Mouse (Mus musculus) stomach, postnatal 0 days (tissue): ENCODE results near the gene Otulinl. TPM values are rescaled to one million over a fixed set of nuclear protein-coding genes. Genes with fewer than 3 reads are reported as not detected.

ENCODE experiments used
- ATAC-seq: fragments of 200-750 bp; cut with Nextera tagmentation; 2 replicates; pipeline ENCODE4 v1.8.0; 2017; ENCODE audit not compliant: low FRiP score, low TSS enrichment
- DNase-seq: peaks from one replicate; pipeline ENCODE4 v3.0.0-alpha.2; 2016; ENCODE audit warnings: low spot score
- H3K27ac ChIP-seq: fragments of 300-500 bp; sonication (generic); replicated peaks from 2 replicates; pipeline ENCODE4 v1.5.1; 2014; ENCODE audit warnings: mild to moderate bottlenecking, control low read depth
- H3K27me3 ChIP-seq: fragments of 300-500 bp; sonication (generic); 2 replicates; pipeline ENCODE4 v1.6.1; 2014; ENCODE audit warnings: low read length; ENCODE audit not compliant: control insufficient read depth, insufficient read depth
- H3K36me3 ChIP-seq: fragments of 300-500 bp; sonication (generic); 2 replicates; pipeline ENCODE4 v1.6.1; 2014; ENCODE audit warnings: low read length, mixed read lengths; ENCODE audit not compliant: control insufficient read depth, insufficient read depth
- H3K4me1 ChIP-seq: fragments of 300-500 bp; sonication (generic); replicated peaks from 2 replicates; pipeline ENCODE4 v1.6.1; 2014; ENCODE audit warnings: antibody characterized with exemption; ENCODE audit not compliant: control insufficient read depth, insufficient read depth
- H3K4me2 ChIP-seq: fragments of 300-500 bp; sonication (generic); replicated peaks from 2 replicates; pipeline ENCODE4 v1.6.1; 2014; ENCODE audit warnings: low read depth, mild to moderate bottlenecking, control low read depth, moderate library complexity
- H3K4me3 ChIP-seq: fragments of 300-500 bp; sonication (generic); 2 replicates; pipeline ENCODE4 v1.5.1; 2014; ENCODE audit warnings: low read depth, low read length, control low read depth
- H3K9ac ChIP-seq: fragments of 300-500 bp; sonication (generic); 2 replicates; pipeline ENCODE4 v1.6.1; 2014; ENCODE audit warnings: mild to moderate bottlenecking, low read length, control low read depth, mixed read lengths
- H3K9me3 ChIP-seq: fragments of 300-500 bp; sonication (generic); 2 replicates; pipeline ENCODE4 v1.6.1; 2016; ENCODE audit warnings: low read length; ENCODE audit not compliant: control insufficient read depth
- CTCF ChIP-seq: IDR thresholded peaks from 2 replicates; pipeline ENCODE4 v1.5.1; 2016; ENCODE audit warnings: antibody characterized with exemption, low read depth, mild to moderate bottlenecking, moderate library complexity
- EP300 ChIP-seq: optimal IDR thresholded peaks from 2 replicates; pipeline ENCODE3; 2016; ENCODE audit warnings: antibody characterized with exemption
- WGBS: fragments of 180-500 bp; shearing (Covaris S2); extraction: QIAGEN DNeasy Blood & Tissue Kit; methylation state at CpG from one replicate; pipeline ENCODE4 v1.1.7; 2014; 5-methylcytosine and 5-hydroxymethylcytosine counted together
- polyA plus RNA-seq: library from polyadenylated mRNA; unstranded; fragments of >200 nt; fragmentation: Nextera tagmentation; extraction: Ambion mirVana; gene quantifications from 2 replicates; pipeline ENCODE4 v1.2.1, GENCODE M21; 2015

The Otulinl gene
- polyA plus RNA-seq, 1 experiment from 2014 or later = 15.2 TPM

GRCm38 (mm10) chr15:27620475-27621185 lies 60.7 kb downstream of the Otulinl start:
- ATAC-seq (no peak), DNase-seq (no peak)
- no peak overlapping the region for H3K4me2 ChIP-seq
- no peak overlapping the region for H3K9ac ChIP-seq
- H3K4me1 ChIP-seq = no peaks in the 10 kb centered on the region
- TF ChIP-seq CTCF (no peak), EP300 (no peak)
- H3K36me3 ChIP-seq = 0 out of 2 replicates have a peak, but pooled peaks cover 12% of the 10 kb centered on the region
- H3K4me3 ChIP-seq = no peak overlapping the region
- WGBS = 74% methylated on average over 6 of the region's 6 CpGs
- no peaks in the 10 kb centered on the region for H3K27me3 ChIP-seq
- no peak overlapping the region for H3K27ac ChIP-seq
- no peaks in the 10 kb centered on the region for H3K9me3 ChIP-seq

DNA sequence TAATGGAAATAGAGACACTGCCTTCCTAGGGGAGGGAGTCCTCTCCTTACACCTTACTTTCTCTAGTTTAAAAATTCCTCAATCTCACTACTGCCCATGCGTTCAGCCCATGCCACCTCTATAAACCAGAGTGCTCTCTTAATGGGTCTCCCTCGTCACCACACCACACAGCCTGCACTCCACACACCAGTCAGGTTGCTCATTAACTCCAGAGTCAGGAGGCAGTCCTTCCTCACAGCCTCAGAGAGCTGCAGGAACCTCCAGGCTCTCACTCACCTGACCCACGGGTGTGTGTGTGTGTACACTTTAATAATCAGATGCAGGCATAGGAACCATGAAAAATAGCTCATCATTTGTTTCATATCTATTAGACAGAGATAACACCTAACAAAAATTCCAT lies 61.7 kb downstream of the Otulinl start:
- ATAC-seq (peak; percentile 85; the same call in 1 of the 2 replicates), DNase-seq (peak; percentile 39)
- no peak for TF ChIP-seq EP300
- no peak overlapping the region for H3K27ac ChIP-seq
- no peaks in the 10 kb centered on the region for H3K27me3 ChIP-seq
- no peak overlapping the region for H3K9ac ChIP-seq
- H3K9me3 ChIP-seq = no peaks in the 10 kb centered on the region
- H3K36me3 ChIP-seq = peaks cover 9% of the 10 kb centered on the region; the same call in 1 of the 2 replicates
- H3K4me2 ChIP-seq = no peak overlapping the region
- no peaks in the 10 kb centered on the region for H3K4me1 ChIP-seq
- 62% methylated on average over 3 of the region's 3 CpGs for WGBS
- H3K4me3 ChIP-seq = no peak overlapping the region

DNA sequence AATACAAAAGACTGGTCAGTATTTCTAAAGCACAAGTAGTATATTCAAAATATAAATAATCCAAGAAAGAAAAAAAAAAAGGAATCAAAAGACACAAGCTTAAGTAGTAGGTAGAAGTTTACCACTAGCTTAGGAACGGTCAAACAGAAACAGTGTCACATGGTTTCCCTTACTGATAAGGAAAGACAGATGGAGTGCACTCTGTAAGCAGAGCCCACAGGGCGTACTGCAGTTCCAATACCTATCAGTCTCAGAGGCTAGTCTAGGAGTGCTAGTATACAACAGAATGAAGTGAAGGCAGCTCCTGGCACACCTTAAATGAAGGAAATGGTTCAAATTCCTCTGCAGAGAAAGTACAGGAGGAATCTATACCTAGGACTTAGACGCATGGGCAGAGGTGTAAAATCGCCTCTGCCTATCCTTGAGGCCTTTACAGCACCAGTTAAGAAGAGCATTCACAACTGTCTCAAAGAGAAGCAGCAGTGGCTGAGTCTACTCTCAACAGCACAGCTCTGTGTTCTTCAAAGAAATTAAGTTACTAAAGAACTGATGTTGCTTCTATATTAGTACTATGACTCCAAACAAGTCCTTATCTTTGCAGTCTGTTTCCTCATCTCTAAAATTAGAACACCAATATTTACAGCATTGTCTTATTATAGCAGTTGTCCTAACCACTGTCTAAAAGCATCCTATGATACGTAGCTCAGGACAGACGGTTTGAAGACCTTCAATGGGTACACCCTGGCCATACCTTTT lies 62.4 kb downstream of the Otulinl start:
- DNase-seq = no peak
- 68% methylated on average over 6 of the region's 6 CpGs for WGBS
- Histone ChIP-seq H3K9me3 (no peaks in the 10 kb centered on the region), H3K27ac (no peak overlapping the region), H3K36me3 (peaks cover 9% of the 10 kb centered on the region; the same call in 1 of the 2 replicates), H3K27me3 (no peaks in the 10 kb centered on the region), H3K4me1 (no peaks in the 10 kb centered on the region), H3K4me2 (no peak overlapping the region), H3K4me3 (no peak overlapping the region), H3K9ac (no peak overlapping the region)
- ATAC-seq = peak; percentile 63; the same call in 1 of the 2 replicates
- no peak for TF ChIP-seq EP300
- no peak for TF ChIP-seq CTCF

DNA sequence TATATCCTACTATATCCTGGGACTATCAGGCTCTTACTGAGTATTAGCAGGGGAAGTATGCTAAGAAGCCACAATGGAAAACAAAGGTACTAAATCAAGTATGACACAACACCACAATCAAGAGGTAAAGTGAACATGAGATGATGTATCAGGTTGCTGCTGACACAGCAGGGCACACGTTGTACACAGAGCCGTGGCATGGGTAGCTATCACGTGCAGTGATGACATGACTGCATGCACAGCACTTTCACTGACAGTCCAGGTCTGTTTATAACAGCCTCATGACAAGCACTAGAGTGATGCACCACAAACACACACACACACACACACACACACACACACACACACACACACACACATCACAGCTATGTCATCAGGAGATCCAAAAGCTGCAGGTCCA lies 64.2 kb downstream of the Otulinl start:
- ATAC-seq (no peak), DNase-seq (no peak)
- Histone ChIP-seq H3K9me3 (no peaks in the 10 kb centered on the region), H3K4me2 (no peak overlapping the region), H3K27ac (no peak overlapping the region), H3K27me3 (no peaks in the 10 kb centered on the region), H3K4me1 (no peaks in the 10 kb centered on the region), H3K36me3 (peaks cover 7% of the 10 kb centered on the region; the same call in 1 of the 2 replicates), H3K9ac (no peak overlapping the region), H3K4me3 (no peak overlapping the region)
- no peak for TF ChIP-seq CTCF
- no peak for TF ChIP-seq EP300
- WGBS = 82% methylated on average over 3 of the region's 3 CpGs

GRCm38 (mm10) chr15:27616159-27616558 lies 65.2 kb downstream of the Otulinl start:
- no peaks in the 10 kb centered on the region for H3K27me3 ChIP-seq
- no peak overlapping the region for H3K9ac ChIP-seq
- ATAC-seq (no peak), DNase-seq (no peak)
- no peak for TF ChIP-seq EP300
- TF ChIP-seq CTCF = peak; percentile 23; the same call in 1 of the 2 replicates
- H3K9me3 ChIP-seq = no peaks in the 10 kb centered on the region
- H3K36me3 ChIP-seq = peaks cover 3% of the 10 kb centered on the region; the same call in 1 of the 2 replicates
- 56% methylated on average over 4 of the region's 4 CpGs for WGBS
- H3K4me2 ChIP-seq = no peak overlapping the region
- H3K4me1 ChIP-seq = no peaks in the 10 kb centered on the region
- H3K27ac ChIP-seq = no peak overlapping the region
- no peak overlapping the region for H3K4me3 ChIP-seq

DNA sequence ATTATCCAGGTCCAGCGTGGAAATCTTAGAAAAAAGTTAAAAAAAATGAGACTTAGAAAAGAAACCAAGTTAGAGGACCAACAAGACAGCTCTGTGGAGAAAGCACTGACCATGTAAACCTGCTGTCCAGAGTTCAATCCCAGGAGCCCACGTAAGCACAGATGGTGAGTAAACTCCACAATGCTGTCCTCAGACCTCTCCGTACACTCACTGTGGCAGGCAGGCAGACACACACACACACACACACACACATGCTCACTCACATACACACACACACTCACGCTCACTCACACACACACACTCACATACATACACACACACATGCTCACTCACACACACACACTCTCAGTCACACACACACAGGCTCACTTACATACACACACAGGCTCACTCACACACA lies 68.1 kb downstream of the Otulinl start:
- no peak overlapping the region for H3K4me3 ChIP-seq
- peaks cover 3% of the 10 kb centered on the region for H3K36me3 ChIP-seq
- no peaks in the 10 kb centered on the region for H3K9me3 ChIP-seq
- no peaks in the 10 kb centered on the region for H3K4me1 ChIP-seq
- 85% methylated on average over 4 of the region's 4 CpGs for WGBS
- H3K27me3 ChIP-seq = no peaks in the 10 kb centered on the region
- TF ChIP-seq CTCF (no peak), EP300 (no peak)
- H3K27ac ChIP-seq = no peak overlapping the region
- H3K9ac ChIP-seq = no peak overlapping the region
- no peak for ATAC-seq
- no peak overlapping the region for H3K4me2 ChIP-seq
- no peak for DNase-seq
